Mouse (Mus musculus): ENCODE results near the gene 9130023H24Rik.

The 9130023H24Rik gene

DNA sequence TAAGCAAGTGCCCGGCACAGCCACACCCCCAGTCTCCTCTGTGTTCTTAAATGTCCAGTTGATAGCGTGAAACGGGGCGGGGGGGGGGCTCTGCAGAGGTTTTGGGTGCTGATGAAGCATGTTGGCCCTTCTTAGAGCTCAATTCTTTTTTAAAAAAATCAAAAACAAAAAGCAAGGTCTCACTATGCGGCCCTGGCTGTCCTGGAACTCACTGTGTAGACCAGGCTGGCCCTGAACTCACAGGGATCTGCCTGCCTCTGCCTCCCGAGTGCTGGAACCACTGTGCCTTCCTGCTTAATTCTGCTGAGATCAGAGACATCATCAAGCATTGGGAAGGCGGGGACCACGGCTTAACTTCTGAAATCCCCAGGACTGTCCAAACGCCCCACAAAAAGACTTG, 36.2 kb downstream of the 9130023H24Rik start:
- DNase-seq (ENCODE audit: low read depth, low spot score): no peak
